Mouse (Mus musculus): ENCODE measurements at regions not wholly inside any gene's neighbourhood (a gene's known extent, or its start where the extent isn't known, plus 50 kb on each side); places are given as distances from the start of the nearest gene placed in this dataset.
"Not testable (repeated sequence)": the region's sequence is repeated elsewhere in the genome, so short reads cannot be mapped to it uniquely, and the experiment has no call there.

- Histone ChIP-seq H3K27me3 (ENCODE audit: low read depth, poor library complexity, severe bottlenecking) (no peaks in the 10 kb centered on the region), H3K4me3 (no peak overlapping the region), H3K36me3 (no peaks in the 10 kb centered on the region), H3K4me1 (no peaks in the 10 kb centered on the region), H3K9me3 (replicated peaks) (no peaks in the 10 kb centered on the region), H3K27ac (replicated peaks) (no peak overlapping the region)
- no peak for DNase-seq (ENCODE audit: low spot score)
- WGBS = 89% methylated on average over 5 of the region's 5 CpGs
These were observed 413.9 kb downstream of the Ice1 start for GRCm38 (mm10) chr13:70223485-70223884.

GRCm38 (mm10) chr13:70227167-70227566 is 410.3 kb downstream of the Ice1 start:
- Histone ChIP-seq H3K27ac (replicated peaks) (no peak overlapping the region), H3K4me3 (no peak overlapping the region), H3K36me3 (no peaks in the 10 kb centered on the region), H3K9me3 (replicated peaks) (no peaks in the 10 kb centered on the region), H3K27me3 (ENCODE audit: low read depth, poor library complexity, severe bottlenecking) (peaks cover 3% of the 10 kb centered on the region), H3K4me1 (no peaks in the 10 kb centered on the region)
- DNase-seq (ENCODE audit: low spot score) = no peak
- WGBS = 76% methylated on average over 6 of the region's 6 CpGs

GRCm38 (mm10) chr13:70233896-70234799 is 403.3 kb downstream of the Ice1 start:
- DNase-seq (ENCODE audit: low spot score) = peak; percentile 81
- peak overlapping the region; percentile 50; the same call in 1 of the 2 replicates for H3K27ac ChIP-seq (replicated peaks)

GRCm38 (mm10) chr13:70243598-70244157 is 393.8 kb downstream of the Ice1 start:
- Histone ChIP-seq H3K27ac (replicated peaks) (no peak overlapping the region), H3K4me1 (no peaks in the 10 kb centered on the region), H3K4me3 (no peak overlapping the region), H3K27me3 (ENCODE audit: low read depth, poor library complexity, severe bottlenecking) (no peaks in the 10 kb centered on the region), H3K36me3 (no peaks in the 10 kb centered on the region), H3K9me3 (replicated peaks) (no peaks in the 10 kb centered on the region)
- WGBS = 96% methylated on average over 4 of the region's 4 CpGs
- no peak for DNase-seq (ENCODE audit: low spot score)

More at GRCm38 (mm10) chr13:70233896-70234799, 403.3 kb downstream of the Ice1 start:
- Histone ChIP-seq H3K9me3 (replicated peaks) (no peaks in the 10 kb centered on the region), H3K36me3 (no peaks in the 10 kb centered on the region), H3K4me3 (peak overlapping the region; percentile 36), H3K27me3 (ENCODE audit: low read depth, poor library complexity, severe bottlenecking) (peaks cover 17% of the 10 kb centered on the region), H3K4me1 (peaks cover 8% of the 10 kb centered on the region)
- WGBS = 38% methylated on average over 22 of the region's 22 CpGs

GRCm38 (mm10) chr13:70260003-70260496 is 377.4 kb downstream of the Ice1 start:
- Histone ChIP-seq H3K27me3 (ENCODE audit: low read depth, poor library complexity, severe bottlenecking) (no peaks in the 10 kb centered on the region), H3K4me3 (no peak overlapping the region), H3K36me3 (no peaks in the 10 kb centered on the region), H3K4me1 (0 out of 2 replicates have a peak, but pooled peaks cover 4% of the 10 kb centered on the region), H3K27ac (replicated peaks) (no peak overlapping the region), H3K9me3 (replicated peaks) (no peaks in the 10 kb centered on the region)
- no peak for DNase-seq (ENCODE audit: low spot score)
- WGBS = 74% methylated on average over 12 of the region's 12 CpGs

- no peak overlapping the region for H3K4me3 ChIP-seq
- H3K27me3 ChIP-seq (ENCODE audit: low read depth, poor library complexity, severe bottlenecking) = no peaks in the 10 kb centered on the region
- H3K27ac ChIP-seq (replicated peaks) = no peak overlapping the region
- no peaks in the 10 kb centered on the region for H3K36me3 ChIP-seq
- DNase-seq (ENCODE audit: low spot score) = no peak
- 0 out of 2 replicates have a peak, but pooled peaks cover 4% of the 10 kb centered on the region for H3K4me1 ChIP-seq
- 85% methylated on average over 3 of the region's 3 CpGs for WGBS
- no peaks in the 10 kb centered on the region for H3K9me3 ChIP-seq (replicated peaks)
These were observed 373.8 kb downstream of the Ice1 start for GRCm38 (mm10) chr13:70263654-70264053.

GRCm38 (mm10) chr13:70276884-70277378 is 360.5 kb downstream of the Ice1 start:
- H3K27me3 ChIP-seq (ENCODE audit: low read depth, poor library complexity, severe bottlenecking); H3K4me3 ChIP-seq; H3K9me3 ChIP-seq (replicated peaks); H3K36me3 ChIP-seq; H3K4me1 ChIP-seq; DNase-seq (ENCODE audit: low spot score); H3K27ac ChIP-seq (replicated peaks): not testable (repeated sequence)
- 83% methylated on average over 10 of the region's 10 CpGs for WGBS

GRCm38 (mm10) chr13:70277667-70278591 is 359.5 kb downstream of the Ice1 start:
- Histone ChIP-seq H3K4me1 (peaks cover 2% of the 10 kb centered on the region; the same call in 1 of the 2 replicates), H3K4me3 (no peak overlapping the region), H3K36me3 (no peaks in the 10 kb centered on the region), H3K9me3 (replicated peaks) (no peaks in the 10 kb centered on the region), H3K27me3 (ENCODE audit: low read depth, poor library complexity, severe bottlenecking) (no peaks in the 10 kb centered on the region), H3K27ac (replicated peaks) (no peak overlapping the region)
- 91% methylated on average over 13 of the region's 13 CpGs for WGBS
- DNase-seq (ENCODE audit: low spot score) = no peak

GRCm38 (mm10) chr13:70281051-70281847 is 356.2 kb downstream of the Ice1 start:
- Histone ChIP-seq H3K36me3 (no peaks in the 10 kb centered on the region), H3K4me3 (no peak overlapping the region), H3K4me1 (peaks cover 2% of the 10 kb centered on the region; the same call in 1 of the 2 replicates), H3K27ac (replicated peaks) (no peak overlapping the region), H3K9me3 (replicated peaks) (no peaks in the 10 kb centered on the region), H3K27me3 (ENCODE audit: low read depth, poor library complexity, severe bottlenecking) (no peaks in the 10 kb centered on the region)
- DNase-seq (ENCODE audit: low spot score) = no peak
- 81% methylated on average over 7 of the region's 7 CpGs for WGBS

GRCm38 (mm10) chr13:70282731-70283130 is 354.7 kb downstream of the Ice1 start:
- no peak overlapping the region for H3K4me3 ChIP-seq
- DNase-seq (ENCODE audit: low spot score) = no peak
- WGBS = 60% methylated on average over 4 of the region's 4 CpGs
- H3K4me1 ChIP-seq = peaks cover 2% of the 10 kb centered on the region; the same call in 1 of the 2 replicates
- H3K27ac ChIP-seq (replicated peaks) = no peak overlapping the region
- no peaks in the 10 kb centered on the region for H3K36me3 ChIP-seq
- H3K9me3 ChIP-seq (replicated peaks) = no peaks in the 10 kb centered on the region
- H3K27me3 ChIP-seq (ENCODE audit: low read depth, poor library complexity, severe bottlenecking) = no peaks in the 10 kb centered on the region

- Histone ChIP-seq H3K9me3 (replicated peaks) (no peaks in the 10 kb centered on the region), H3K36me3 (no peaks in the 10 kb centered on the region), H3K27ac (replicated peaks) (no peak overlapping the region), H3K4me1 (no peaks in the 10 kb centered on the region), H3K27me3 (ENCODE audit: low read depth, poor library complexity, severe bottlenecking) (no peaks in the 10 kb centered on the region), H3K4me3 (no peak overlapping the region)
- 63% methylated on average over 5 of the region's 5 CpGs for WGBS
- no peak for DNase-seq (ENCODE audit: low spot score)
These were observed 354.2 kb downstream of the Ice1 start for GRCm38 (mm10) chr13:70283231-70283630.
